Mouse (Mus musculus) adrenal gland, postnatal 10 days (tissue): ENCODE measurements around the gene Usp54. TPM values are rescaled to one million over a fixed set of nuclear protein-coding genes. Genes with fewer than 3 reads are reported as not detected.

ENCODE experiments used
- DNase-seq: peaks from one replicate; pipeline ENCODE4 v3.0.0; 2021; ENCODE audit warnings: mixed read lengths
- long read RNA-seq, 2 experiments: library from polyadenylated mRNA; stranded (forward); transcript quantifications; one replicate each; pipeline ENCODE4 v2.0.0; 2021
- total RNA-seq, 2 experiments: library from RNA; stranded (reverse); gene quantifications; 2 replicates each; pipeline ENCODE4 v1.2.3; 2021

Gene Usp54
- total RNA-seq, result 10 to 100 TPM; 12.6 to 13.1 TPM
- long read RNA-seq, experiment 1, partial matches to known transcripts, result 0 of 1 reads
- long read RNA-seq, experiment 1, other reads (novel, unspliced or antisense), result 1 of 1 reads
- long read RNA-seq, experiment 2, partial matches to known transcripts, result 1 of 2 reads
- long read RNA-seq, experiment 2, other reads (novel, unspliced or antisense), result 1 of 2 reads

DNA sequence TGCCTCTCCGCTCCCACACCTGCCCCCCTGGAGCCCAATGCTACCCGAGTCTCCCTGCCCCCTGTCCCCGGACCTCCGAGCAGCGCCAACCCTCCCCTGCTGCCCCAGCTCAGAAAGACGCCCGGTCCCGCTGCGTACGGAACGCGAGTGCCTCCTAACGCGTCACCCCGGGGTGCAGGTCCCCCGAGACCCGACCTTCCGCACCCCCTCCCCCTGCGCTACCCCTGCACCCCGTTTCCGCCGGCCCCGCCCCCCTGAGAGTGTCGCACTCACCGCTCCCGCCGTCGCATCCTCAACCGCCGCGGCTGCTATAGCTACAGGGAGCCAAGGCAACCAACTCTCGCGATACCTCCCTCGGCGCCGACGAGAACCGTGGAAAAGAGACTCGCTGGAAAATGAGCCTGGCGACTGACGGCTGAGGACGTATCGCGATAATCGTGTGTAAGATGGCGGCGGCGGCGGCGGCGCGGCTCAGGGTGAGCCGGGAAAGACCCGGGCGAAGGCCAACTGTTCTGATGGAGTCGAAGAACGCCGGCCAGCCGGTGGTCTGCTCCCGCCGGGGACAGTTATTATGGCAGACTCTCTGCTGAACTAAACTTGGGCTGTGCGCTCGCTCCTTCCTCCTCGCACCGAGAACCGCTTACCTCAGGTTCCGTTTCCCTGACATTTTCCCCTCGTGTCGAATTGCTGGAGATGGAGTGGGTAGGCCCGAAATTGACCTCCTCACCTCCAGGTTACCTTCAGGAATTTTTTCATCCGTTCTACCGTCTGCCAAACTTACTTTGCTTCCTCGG, at the start of gene Usp54:
Usp54 (minus strand) TSS at position 420 of the 794 bp plus-strand sequence.
- peak; percentile 98 for DNase-seq

DNA sequence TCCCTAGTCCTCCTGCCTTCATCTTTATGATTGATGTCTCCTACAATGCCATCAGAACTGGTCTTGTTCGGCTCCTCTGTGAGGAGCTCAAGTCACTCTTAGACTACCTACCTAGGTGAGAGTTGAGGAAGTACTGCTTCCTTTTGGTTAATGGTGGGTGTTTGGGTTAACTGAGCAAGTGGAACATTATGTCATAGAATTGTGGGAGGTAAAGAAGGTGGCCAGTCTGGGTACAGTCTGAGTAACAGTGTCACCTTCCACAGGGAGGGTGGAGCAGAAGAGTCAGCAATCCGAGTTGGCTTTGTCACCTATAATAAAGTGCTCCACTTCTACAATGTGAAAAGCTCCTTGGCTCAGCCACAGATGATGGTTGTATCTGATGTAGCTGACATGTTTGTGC, 48.1 kb upstream of the Usp54 start:
- DNase-seq, result no peak

DNA sequence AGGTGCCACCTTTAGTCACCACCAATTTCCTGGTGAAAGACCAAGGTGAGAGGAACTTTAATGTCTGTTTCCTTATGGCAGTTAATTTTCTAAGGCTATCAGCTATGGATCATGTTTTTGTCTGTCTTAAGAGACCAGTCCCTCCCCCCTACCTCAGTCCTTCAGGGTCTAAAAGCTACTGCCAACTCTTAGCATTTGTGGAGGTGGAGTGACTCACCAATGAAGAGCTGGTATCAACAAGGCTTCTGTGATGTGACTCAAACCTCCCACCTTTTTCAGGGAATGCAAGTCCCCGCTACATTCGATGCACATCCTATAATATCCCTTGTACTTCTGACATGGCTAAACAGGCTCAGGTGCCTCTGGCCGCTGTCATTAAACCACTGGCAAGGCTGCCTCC, 45.7 kb upstream of the Usp54 start:
- no peak for DNase-seq

DNA sequence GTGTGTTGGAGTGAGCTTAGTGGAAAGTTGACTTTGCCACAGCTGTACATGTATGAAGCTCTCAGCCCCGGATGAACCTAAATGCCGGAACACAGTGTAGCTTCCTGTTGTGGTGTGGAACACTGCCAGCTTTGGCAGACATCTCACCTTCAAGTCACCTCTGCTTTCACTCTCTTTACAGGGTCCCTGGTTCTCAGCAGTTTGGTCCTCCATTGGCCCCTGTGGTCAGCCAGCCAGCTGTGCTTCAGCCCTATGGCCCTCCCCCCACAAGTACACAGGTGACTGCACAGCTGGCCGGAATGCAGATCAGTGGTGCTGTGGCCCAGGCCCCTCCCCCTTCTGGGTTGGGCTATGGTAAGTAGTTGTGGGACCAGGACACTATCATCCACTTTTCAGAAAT, 41.6 kb upstream of the Usp54 start:
- DNase-seq, result no peak

DNA sequence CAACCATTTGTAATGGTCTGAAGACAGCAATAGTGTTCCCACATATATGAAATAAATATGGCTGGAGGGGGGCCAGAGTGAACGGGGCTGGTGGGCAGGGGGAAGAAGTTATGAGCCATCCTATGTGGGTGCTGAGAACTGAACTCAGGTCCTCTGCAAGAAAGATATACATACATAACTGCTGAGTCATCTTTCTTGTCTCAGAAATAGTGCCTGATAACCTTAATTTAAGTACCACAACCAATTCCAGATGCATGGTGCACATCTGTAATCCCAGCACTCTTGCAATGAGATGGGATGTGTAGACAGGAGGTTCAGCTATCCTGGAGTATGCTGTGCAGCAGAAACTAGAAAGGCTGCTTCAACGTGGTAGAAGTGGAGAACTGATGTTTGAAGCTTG, 40.9 kb upstream of the Usp54 start:
- no peak for DNase-seq

DNA sequence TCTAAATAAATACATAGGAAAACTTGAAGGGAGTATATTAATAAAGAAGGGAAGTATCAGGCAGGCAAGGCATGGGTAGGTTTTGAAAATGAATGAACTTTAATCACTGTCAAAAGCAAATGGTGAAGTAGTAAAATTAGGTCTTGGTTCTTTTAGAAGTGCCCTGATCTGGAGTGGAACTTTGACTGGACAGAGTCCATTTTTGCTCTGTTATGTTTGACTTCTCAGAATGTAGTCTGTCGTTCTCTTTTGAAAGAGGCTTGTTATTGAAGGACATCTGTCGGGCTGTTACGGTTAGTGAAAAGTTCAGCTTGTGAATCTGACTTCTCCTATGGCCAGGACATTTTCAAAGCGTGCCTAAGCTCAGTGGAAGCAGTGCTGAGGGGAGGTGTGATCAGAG, 37.0 kb upstream of the Usp54 start:
- no peak for DNase-seq

DNA sequence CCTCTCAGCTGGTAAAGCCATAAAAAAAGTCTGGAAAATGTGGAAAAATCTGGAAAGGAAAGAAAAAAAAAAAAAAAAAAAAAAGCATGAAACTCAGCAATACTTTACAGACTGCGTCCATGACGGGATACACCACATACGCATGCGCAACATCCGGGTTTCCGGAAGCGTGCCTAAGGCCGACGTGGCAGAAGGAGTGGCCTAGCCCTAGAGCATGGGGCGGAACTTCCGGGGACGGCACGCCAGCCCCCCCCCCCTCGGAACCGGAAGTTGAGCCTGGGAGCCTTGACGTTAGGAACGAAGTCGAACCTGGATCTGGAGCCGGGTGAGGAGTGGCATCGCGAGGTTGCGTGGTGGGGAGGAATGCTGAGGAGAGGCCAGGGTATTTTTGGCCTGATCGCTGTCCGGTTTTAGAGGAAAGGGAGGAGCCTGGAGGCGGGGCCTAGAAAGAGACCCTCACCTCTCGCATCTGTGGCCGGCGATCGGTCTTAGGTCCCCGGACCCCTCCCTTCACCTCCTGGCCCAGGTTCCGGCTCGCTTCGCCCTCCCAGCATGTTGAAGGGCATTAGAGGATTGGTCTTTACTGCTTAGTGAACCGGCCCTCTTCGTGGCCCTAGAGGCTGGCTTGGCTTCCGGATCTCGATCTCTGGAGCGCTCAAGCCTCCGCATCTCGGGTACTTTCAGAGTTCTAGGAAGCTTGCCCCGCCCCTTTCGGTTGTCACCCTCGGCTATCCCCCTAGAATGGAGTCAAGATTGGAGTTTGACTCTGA, 33.4 kb upstream of the Usp54 start, which contains the start of gene Sec24c:
Sec24c (plus strand) TSS at position 245 of the 770 bp plus-strand sequence.
- peak; percentile 99 for DNase-seq

DNA sequence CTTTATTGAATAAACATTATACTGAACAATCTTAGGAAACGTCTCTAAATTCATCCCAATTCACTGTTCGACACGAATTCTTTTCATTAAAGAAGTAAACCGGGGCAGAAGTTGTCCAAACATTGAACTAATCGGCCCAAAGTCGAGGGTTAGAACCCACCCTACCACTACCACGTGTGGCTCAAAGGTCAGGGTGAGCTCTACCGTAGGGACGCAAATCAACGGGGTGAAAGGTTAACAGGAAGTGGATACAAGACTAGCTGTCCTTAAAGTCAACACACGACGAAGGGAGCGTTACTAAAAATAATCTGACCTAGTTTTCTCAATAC, 32.8 kb upstream of the Usp54 start:
- peak; percentile 70 for DNase-seq

DNA sequence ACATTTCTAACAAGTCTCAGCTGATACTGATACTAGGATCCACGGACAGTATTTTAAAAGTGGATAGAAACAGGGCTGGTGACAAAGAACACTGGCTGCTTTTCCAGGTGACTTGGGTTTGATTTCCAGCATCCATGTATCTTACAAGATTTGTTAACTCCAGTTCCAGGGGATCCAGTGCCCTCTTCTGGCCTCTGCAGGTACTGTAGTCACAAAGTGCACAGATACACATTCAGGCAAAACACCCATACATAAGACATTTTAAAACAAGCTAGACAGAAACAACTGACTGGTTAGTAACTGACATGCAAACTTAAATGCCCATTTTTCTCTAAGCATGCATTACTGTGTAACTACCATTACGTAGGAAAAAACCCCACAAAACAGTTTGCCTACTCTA, 32.1 kb upstream of the Usp54 start:
- DNase-seq, result no peak

DNA sequence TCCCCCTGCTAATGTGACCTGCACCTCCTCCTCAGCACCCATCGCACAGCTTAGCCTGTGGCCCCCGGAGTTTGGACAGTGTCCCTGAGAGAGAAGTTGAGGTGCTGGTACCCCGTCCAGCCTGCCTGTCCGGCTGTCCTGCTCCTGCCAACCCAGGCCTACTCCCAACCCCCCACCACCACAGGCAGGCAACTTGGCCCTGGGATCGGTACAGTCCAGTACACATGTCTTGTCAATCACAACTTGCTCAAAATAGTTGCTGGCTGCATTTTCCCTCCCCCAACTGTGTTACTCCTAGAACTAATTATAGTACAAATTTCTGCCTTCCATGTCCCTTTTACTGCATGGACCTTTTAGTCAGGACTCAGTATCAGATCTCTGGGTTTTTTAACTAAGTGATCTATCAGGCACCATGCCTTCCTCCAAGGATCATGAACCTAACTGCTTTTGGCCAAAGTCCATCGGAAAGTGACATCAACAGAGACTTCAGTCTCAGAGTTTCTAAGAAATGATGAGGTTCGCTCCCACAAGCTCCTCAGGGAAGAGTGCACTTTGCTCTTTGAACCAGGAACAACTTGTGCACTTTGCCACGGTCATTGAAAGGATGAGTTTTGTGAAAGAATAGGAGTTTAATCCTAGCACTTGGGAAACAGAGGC, 27.4 kb upstream of the Usp54 start, which contains the start of gene Synpo2l:
Synpo2l (minus strand) TSS at position 201 of the 657 bp plus-strand sequence.
- DNase-seq, result no peak

DNA sequence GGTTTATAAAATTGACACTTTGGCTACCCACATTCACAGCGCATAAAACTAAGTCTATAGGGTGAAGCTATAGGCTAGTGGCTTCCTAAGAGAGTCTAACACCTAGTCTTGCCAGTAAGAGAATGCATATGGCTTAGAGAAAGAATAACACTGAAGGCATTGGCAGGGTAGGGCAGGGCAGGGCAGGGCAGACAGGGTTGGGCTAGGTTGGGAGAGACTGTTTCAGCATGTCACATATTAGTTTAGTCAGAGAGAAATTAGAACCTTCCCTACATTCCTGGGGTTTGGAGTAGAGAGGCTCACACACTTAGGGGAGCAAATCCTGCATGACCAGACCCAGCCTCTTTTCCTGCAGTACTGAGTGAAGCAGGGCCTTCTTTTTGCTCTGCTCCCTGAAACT, 26.6 kb upstream of the Usp54 start:
- no peak for DNase-seq

DNA sequence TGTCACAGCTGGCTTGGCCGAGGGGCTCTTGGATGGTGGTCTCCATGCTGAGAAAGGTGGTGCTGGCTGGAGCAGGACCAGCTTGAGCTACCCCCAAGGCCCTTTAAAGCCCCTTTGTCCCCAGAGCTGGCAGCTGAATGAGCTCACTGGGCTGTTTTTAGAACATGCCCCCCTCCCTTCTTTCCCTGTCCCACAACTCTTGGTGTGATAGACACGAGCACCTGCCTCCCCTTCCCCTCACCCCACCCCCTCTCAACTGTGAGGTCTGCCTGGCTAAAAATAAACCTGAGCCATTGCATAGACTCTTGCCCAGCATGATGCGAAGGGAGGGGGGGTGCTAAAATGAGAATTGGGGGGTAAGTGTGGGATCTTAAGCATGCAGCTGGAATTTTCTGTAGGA, 23.6 kb upstream of the Usp54 start:
- no peak for DNase-seq

DNA sequence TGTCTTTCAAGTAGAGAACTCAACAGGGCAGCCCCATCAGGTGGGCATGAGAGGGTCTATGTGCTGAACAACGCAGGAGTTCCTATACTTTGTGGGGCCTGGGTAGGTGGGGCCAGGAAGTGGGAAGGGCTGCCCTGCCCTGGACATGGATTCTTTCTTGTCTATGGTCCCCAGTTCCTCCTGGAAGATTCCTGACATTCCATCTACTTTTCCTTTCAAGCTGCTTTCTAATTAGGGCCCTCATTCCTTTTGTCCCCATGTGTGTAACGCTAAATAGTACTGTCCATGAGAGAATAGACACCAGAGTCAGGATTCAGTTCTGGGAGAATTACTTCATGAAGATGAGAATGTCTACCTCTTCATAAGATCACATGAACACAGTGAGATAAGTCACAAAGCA, 22.7 kb upstream of the Usp54 start:
- DNase-seq, result no peak

DNA sequence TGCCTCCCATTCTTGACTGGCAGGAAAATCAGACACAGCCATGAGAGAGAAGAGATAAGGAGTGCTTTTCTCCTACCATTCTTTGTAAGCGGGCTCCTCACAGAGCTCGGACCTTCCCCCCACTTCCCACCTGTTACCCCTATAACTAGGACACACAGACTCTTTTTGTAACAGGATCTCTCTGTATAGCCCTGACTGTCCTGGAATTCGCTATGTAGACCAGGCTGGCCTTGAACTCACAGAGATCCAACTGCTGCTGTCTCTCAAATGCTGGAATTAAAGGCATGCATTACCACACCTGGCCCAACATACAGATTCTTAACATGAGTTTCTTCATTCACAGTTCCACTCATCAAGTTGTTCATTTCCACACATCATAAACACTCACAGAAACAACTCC, 21.9 kb upstream of the Usp54 start:
- DNase-seq, result no peak

DNA sequence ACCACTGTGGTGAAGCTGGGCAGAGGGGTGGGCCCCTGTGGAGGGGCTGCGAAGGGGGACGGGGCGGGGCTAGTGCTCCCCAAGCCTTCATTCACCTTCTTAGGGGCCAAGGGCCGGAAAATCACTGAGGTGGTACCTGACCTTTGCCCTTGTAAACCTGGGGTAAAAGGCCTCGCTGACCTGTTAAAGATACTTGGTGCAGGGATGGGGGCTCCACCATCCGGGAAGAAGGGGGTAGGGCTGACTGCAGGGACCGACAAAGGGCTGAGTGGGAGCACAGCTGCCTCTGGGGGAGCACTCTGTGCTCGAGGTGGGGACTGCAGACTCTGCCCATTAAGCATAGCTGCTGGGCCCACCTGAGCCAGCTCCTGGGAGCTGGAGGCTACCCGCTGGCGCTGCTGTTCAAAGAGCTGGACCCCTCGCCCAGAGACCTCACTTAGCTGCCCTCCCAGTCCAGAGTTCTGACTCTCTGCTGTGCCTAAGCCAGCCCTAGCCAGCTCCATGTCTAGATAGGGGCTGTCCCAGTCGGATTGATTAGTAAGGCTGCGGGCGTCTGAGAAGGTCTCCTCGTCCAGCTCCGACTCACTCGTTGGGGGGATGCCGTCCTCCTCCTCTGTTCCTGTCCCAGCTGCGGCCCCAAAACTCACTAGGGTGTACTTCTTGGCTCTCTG, 20.9 kb upstream of the Usp54 start:
- no peak for DNase-seq

DNA sequence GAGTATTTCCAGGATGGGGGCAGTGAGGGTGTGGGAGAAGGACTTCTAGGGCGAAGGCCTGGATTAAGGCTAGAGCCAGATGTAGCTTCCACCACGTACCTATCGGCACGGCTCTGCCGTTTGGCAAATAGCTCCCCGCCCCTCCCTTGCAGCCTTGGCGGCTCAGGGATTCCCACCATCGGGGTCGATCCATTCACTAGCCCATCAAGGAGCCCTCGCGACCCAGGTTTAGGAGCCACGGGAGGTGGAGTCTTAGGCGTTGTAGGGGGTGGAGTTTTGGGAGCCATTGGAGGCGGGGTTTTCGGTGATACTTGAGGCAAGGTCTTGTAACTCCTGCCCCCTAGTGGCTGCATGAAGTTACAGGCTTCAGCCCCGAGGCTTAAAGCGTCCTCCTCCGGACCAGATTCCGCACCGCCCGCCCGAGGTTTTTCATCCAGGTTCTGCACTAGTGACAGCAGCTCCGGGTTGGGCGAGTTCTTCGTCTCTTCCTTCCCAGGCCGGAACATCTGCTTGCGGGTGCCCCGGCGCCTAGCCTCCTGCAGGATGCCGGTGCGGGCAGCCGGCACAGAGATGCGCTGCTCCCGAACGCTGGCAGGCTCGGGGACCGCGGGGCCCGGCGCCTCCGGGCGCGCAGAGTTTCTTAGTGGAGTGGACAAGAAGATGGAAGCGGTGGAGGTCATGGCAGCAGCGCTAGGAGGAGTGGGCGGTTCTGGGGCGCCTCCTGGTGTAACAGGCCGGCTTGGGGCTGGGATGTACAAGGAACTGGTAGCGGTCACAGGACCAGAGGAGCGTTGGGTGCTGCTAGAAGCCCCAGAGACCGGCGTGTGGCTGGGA, 20.2 kb upstream of the Usp54 start:
- DNase-seq, result peak; percentile 94

DNA sequence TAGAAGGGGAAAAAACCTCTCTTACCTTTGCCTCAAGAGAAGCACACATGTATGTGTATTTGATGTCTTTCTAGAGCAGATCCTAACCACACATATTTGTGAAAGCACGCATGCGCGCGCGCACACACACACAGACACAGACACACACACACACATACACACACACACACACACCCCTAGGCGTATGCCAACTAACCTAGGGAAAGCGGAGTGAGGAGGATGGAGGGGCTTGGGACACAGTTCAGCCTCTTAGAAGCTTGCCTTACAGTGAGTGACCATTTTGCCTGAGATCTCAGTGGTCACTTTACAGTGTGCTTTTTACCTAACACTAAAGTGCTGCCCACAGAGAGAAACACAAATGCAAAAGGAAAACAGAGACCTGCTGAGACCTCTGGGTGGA, 18.8 kb upstream of the Usp54 start:
- no peak for DNase-seq

DNA sequence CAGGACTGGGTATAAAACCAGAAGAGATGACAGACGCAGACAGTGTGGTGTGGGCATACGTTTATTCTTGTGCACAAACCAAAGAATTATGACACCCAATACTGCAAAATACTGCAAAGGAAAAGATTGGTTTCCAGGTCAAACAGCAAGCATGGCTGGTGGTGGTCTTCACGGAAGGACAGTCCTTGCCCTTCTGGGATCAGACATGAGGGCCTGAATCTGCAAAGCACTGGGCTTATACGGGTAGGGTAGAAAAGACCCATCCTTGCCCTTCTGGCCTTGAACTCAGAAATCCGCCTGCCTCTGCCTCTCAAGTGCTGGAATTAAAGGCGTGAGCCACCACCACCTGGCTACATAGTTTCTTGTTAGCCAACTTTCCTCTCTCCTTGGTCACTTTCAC, 18.0 kb upstream of the Usp54 start:
- DNase-seq, result no peak

DNA sequence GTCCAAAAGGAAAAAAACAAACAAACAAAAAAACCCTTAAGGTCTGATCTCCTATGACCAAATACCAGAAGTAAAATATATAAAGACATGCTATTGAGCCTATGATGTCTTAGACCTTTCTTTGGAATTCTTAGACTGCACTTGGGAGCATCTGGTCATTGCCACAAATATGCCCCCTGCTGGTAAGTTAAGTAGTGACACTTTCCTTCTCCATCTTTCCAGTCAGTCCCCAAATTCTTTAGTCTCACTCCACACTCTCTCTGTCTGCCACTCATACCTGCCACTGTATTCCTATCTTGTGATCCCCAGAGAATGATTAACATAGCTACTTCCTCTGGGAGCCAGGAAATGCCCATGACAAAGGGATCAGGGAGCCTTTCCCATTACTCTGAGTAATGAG, 17.5 kb upstream of the Usp54 start:
- peak; percentile 61 for DNase-seq

DNA sequence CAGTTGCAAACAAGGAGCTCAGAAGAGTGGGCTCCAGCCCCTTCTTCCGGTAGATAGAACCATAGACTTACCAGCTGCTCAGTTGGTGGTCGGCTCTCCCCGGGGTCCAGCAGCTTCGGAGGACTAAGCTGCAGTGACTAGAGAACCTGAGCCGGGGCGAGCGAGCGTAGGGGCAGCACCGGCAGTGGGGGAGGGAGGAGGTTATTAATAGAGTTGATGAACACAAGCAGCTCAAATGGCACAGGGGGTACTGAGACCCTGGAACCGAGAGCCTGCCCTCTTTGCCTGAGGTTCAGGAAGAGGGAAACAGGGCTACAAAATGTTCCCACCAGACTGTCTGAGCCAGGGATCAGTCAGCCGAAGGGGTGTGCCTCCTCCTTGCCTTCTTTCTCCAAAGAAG, 15.5 kb upstream of the Usp54 start, which contains the start of gene Myoz1:
Myoz1 (minus strand) TSS at position 180 of the 400 bp plus-strand sequence.
- no peak for DNase-seq

DNA sequence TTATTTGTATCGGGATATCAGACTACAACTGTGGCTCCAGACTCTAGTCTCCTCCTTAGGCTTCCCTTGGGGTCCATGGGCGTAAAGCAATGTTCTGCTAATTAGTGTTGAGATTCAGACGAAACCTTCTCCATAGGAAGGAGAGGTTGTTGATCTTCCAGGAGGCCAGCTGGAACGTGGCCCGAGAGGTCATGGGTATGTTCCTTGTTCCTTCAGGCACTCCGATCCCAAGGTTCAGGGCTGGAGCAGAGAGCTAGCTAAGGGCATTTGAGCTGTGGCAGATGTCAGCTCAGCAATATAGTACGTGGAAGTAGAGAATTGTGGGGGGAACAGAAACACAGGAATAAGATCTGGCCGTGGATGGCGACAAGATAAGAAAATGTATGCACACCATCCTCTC, 14.9 kb upstream of the Usp54 start:
- DNase-seq, result peak; percentile 35
